Mouse (Mus musculus): Measurements from ENCODE around the gene Plekhs1.
"Not testable (repeated sequence)": the region's sequence is repeated elsewhere in the genome, so short reads cannot be mapped to it uniquely, and the experiment has no call there.

GRCm38 (mm10) chr19:56503069-56503468, 41.6 kb downstream of the Plekhs1 start:
- TF ChIP-seq POLR2A (IDR thresholded peaks at IDR 0.05; ENCODE audit: borderline replicate concordance, extremely low read depth, insufficient read depth, insufficient read length, poor library complexity, severe bottlenecking); CTCF (IDR thresholded peaks at IDR 0.05; ENCODE audit: borderline replicate concordance, extremely low read depth, insufficient read depth, insufficient read length): not testable (repeated sequence)
